Mouse (Mus musculus) 3T3-L1 (cell line): ENCODE measurements at regions not wholly inside any gene's neighbourhood (a gene's known extent, or its start where the extent isn't known, plus 50 kb on each side); places are given as distances from the start of the nearest gene placed in this dataset.
"Not testable (repeated sequence)": the region's sequence is repeated elsewhere in the genome, so short reads cannot be mapped to it uniquely, and the experiment has no call there.

Experiments
- DNase-seq: peaks from one replicate; pipeline ENCODE4 v3.0.0-alpha.2; 2015; ENCODE audit warnings: low read depth, low spot score

DNA sequence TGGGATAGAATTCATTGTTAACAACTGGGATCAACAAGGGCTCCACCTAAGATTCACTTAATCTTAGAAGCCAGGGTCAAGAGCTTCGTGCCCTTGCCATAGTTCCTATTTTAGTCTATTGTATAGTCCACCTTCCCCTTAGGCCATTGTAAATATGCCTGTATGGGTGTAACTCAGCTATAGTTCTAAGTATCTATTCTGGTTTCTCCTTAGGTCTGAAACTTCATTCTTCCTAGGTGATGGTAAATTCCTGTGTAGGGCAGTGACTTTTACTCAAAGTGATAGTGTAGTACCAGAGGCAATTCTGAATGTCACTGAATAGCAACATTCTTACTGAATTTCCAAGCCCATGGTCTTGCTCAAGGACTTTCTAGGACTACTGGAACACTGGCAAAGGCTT, 989.4 kb downstream of the Ankrd7 start:
- DNase-seq = not testable (repeated sequence)

DNA sequence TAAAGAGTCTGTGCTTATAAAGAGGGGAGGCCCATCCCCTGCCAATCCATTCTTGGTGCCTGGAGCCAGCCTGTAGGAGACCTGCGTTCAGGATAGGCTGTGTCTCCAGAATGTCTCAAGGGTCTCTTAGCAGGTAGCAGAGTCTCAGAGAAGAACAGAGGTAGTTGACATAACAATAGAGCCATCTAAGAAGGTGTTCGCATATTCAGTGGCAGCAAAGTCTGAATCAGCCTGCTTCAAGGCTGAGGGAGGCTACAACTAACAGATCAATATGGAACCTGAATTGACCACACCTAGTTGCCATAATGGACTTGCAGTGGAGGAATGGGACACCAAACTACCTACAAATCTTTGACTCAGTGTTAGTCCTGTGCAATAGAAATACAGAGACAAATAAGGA, 998.0 kb downstream of the Ankrd7 start:
- no peak for DNase-seq

DNA sequence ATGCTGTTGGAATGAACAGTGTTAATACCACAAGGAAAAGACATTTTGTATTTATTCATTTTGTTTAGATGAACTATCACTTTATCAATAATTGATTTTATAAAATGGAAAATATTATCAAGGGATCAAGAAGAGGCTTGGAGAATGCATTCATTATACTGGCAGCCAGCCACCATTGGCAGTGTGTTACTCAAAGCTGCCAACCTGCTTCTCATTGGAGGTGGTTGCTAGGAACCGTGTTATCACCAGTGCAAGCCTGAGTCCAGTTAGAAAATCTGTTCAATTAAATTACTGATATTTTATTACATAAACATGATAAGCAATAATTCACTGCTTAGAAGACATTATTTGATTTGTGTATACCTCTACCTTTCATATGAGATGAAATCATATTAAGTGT, 1003.6 kb downstream of the Ankrd7 start:
- no peak for DNase-seq

DNA sequence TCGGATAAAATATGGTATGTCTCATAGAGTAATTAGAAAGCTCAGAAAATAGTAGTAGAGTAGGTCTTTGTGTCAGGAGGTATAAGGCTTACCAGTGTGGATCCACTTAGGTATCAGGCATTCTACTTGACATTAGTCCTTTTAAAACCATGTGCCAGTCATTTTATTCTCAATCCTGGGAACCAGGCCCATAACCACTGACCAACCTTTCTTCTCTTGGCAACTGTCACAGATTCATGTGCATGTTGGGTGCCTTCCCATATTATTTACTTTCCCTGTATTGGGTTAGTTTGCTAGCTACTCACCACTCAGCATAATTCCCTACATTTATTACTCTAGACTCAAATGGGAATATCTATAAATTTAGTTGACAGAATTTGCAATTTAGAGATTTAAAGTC, 1045.1 kb downstream of the Ankrd7 start:
- DNase-seq = no peak

DNA sequence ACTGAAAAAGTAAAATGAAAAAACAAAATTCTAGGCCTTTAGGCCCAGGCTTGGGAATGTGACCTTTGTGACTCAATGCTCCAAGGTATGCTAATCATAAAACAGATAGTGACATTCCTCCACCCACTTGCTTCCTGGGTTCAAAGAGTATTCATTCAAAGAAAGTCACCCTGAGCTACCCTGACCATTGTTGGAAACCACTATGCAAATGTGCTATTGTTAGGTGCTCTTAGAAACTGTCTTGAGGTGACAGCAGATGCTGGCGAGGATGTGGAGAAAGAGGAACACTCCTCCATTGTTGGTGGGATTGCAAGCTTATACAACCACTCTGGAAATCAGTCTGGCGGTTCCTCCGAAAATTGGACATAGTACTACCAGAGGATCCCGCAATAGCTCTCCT, 1075.7 kb downstream of the Ankrd7 start:
- not testable (repeated sequence) for DNase-seq

DNA sequence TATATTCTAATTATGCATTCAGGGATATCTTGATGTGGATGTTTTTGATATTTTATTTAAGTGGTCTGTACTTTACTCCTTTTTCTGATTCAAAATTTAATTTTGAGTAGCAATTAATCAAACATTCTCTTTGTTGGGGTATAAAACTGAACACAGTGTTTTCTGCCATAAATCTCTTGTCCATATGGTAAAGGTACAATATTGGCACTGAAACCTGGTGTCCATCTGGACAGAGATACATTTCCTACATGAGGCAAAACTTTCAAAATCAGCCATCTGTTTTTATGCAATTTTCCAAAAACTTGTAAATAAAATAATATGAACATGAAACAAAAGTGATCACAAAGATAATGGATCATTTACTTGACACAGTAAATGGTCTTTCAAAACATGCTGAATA, 1078.2 kb downstream of the Ankrd7 start:
- no peak for DNase-seq

DNA sequence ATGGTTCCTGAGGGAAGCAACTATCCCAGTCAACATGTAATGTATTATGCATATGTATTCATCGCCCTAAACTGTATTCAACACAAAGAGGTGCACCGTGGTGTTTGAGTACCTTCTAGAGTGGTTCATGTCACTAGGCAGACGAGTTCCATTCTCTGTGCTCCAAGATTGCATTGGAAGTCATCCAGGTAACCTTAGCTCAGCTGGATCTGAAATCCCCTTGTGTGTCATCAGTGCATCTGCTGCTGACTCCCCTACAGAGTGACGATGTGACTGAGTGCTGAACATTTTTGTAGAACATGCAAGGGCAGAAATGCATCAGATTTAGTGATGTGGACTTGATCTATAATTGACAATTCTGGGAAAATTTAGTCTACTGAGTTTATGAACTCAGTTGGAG, 1079.6 kb downstream of the Ankrd7 start:
- no peak for DNase-seq

DNA sequence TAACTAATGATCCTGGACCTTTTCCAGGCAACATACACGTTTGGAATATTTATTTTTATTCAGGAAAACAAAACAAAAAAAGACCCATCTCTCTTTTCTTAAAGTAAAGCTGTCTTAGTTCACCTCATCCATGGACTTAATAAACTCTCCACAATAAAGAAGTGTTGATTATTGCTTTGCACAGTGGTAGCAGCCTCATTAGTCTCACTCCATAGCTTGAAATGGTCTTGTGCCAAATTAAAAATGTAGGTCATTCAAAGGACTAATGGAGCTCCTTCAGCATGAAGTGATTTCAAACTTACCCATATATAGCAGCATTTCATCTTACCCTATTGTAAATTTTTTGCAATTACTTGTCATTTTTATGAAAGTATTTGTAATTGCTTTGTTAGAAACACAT, 1109.8 kb downstream of the Ankrd7 start:
- no peak for DNase-seq

DNA sequence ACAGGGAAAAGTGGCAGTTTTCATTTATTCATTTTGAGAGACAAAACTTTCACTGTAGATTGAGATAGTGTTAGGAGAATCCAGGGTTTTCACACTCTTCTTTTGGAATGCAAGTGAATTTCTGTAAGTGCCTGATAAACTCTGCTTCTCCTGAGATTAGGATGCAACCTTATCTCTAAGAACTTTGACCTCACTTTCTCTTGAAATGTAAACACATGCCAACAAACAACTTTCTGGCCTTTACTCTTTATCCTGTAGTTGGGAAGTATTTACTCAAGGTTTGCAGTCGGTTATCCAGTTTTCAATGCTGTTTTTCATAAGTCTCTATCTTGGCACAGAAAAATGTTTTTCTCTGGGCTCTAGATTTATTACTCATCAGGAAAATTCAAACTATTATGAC, 1125.7 kb downstream of the Ankrd7 start:
- DNase-seq = no peak

DNA sequence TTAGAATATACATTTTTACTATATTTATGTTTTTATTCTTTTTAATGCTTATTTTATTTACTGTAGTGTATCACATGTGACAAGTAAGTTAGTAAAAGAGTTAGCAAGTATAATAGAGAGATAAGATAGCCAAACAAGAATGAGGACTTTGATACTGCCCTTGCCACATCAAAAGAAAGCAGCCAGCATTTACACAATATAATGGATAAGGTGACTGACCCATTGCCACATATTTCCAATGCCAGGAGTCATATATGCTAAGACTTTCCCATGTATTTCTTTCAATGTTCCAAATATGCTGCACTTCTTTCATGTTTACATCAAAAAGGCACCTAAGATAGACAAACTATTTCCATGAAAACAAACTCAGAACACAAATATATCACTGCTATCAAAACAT, 1162.3 kb downstream of the Ankrd7 start:
- no peak for DNase-seq

DNA sequence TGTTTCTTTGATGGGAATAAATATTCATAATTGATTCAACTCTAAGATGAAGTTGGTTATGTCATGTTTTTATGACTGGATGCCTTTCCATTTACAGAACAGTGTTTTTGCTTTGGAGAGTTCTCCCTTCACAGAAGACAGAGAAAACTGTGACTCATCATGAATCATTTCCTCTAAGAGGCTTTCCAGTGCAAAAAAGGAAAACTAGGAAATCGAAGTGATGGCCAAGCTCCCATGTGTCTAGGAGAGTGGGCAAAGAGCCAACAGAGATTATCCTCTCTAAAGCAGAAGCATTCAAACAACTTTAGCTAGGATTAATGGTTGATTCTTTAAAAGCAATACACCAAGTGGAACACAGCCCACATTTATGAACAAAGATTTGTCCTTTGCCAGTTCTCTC, 1171.7 kb downstream of the Ankrd7 start:
- peak; percentile 91 for DNase-seq

DNA sequence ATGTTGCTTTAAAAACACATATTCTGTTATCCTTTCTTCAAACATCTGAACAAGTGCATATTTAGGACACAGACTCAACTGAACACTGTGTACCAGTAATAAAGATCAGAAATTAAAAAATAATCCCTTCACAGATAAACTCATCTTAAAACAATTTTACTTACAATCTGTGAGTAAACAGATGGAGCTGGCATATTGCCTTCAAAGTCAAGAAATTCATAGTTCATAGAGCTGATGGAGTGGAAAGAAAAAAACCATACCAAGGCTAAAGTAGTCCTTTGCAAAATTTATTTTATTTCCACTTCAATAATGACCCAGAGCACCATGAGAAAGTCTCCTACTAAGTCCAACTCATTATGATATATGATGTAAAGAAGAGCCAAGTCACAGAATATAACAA, 1136.6 kb upstream of the Kcnd2 start:
- DNase-seq = no peak

DNA sequence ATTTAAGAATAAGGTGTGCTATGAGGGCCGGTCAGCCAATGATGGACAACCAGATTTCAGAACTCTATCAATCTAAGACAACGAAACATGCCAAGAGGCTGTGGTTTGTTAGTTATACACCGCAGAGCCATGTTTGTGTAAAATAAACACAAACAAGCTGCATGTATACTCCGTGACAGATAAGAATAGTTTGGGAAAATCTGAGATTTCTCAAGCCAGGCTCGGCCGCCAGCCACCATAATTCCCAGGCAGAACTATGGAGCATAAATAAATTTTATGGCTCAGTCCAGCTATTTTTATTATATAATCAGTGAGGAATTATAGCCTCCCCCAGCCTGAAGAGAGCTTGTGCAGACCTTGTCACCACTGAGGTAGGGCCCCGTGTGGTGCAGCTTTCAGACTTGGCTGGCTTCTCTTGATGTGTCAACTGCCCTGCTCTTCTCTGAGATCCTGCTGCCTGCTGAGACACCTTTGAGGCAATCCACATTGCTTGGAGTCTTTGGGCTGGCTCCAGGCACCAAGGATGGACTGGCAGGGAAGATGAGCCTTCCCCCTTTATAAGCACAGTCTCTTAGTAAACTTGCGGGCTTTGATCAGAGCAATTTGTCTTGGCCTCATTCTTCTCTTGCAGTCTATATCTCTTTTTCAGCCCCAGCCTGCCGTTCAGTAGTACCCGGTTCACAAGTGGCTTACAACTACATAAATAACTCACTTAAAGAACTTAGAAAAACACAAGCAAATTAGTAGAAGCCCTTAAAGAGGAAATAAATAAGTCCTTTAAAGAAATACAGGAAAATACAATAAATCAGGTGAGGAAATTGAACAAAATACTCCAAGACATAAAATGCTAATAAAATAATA, 1123.0 kb upstream of the Kcnd2 start:
- no peak for DNase-seq

DNA sequence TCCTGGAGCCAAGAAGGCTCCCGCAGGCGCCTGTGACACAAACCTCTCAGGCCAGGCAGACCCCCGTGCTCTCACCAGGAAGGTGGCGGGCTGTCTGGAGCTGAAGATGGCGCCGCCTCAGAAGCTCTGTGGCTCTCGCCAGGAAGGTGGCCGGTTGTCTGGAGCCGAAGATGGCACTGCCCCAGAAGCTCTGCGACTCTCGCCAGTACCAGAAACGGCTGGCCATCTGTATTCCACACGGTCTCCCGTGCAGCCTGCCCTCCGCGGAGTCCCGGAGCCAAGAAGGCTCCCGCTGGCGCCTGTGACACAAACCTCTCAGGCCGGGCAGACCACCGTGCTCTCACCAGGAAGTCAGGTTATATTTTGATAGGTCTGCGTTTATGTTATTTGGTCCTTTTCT, 1081.3 kb upstream of the Kcnd2 start:
- not testable (repeated sequence) for DNase-seq

DNA sequence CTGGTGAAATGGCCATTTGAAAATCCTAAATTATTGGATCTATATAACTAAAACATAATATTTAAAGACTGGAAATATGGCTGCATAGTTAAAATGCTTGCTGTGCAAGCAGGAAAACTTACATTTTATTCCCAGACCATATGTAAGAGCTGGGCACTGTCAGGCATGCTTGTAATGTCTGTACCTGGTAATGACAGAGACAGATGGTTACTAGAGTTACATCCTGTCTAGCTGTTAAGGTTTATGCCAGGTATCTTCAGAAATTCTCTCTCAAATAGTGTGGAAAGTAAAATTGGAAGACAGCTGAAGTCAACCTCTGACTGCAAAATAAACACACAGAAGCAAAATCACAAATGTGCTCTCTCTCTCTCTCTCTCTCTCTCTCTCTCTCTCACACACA, 1077.8 kb upstream of the Kcnd2 start:
- DNase-seq = no peak
